Mouse (Mus musculus) intestine, embryonic 14.5 days (tissue): ENCODE data around the gene Actr3. TPM values are rescaled to one million over a fixed set of nuclear protein-coding genes. Genes with fewer than 3 reads are reported as not detected.
A peak's percentile ranks its signal among the peaks of the same experiment; 100 is the strongest.

Experiments used
- ATAC-seq: fragments of 200-750 bp; cut with Nextera tagmentation; replicated peaks from 2 replicates; pipeline ENCODE4 v1.8.0; 2017; ENCODE audit warnings: low read depth, moderate number of reproducible peaks, moderate TSS enrichment, moderate library complexity; ENCODE audit not compliant: low FRiP score, low TSS enrichment
- DNase-seq: peaks from one replicate; pipeline ENCODE4 v3.0.0-alpha.2; 2018; ENCODE audit warnings: low spot score
- H3K27ac ChIP-seq: fragments of 300-500 bp; sonication (generic); 2 replicates; pipeline ENCODE4 v1.5.1; 2014; ENCODE audit warnings: low read depth, mild to moderate bottlenecking, control low read depth
- H3K27me3 ChIP-seq: fragments of 300-500 bp; sonication (generic); replicated peaks from 2 replicates; pipeline ENCODE4 v1.6.1; 2014; ENCODE audit warnings: low read length, control low read depth; ENCODE audit not compliant: control insufficient read depth, insufficient read depth
- H3K36me3 ChIP-seq: fragments of 300-500 bp; sonication (generic); 2 replicates; pipeline ENCODE4 v1.6.1; 2014; ENCODE audit warnings: low read length, control low read depth; ENCODE audit not compliant: control insufficient read depth, insufficient read depth
- H3K4me1 ChIP-seq: fragments of 300-500 bp; sonication (generic); replicated peaks from 2 replicates; pipeline ENCODE4 v1.6.1; 2014; ENCODE audit warnings: low read length, control low read depth, mixed read lengths; ENCODE audit not compliant: control insufficient read depth, insufficient read depth
- H3K4me2 ChIP-seq: fragments of 300-500 bp; sonication (generic); 2 replicates; pipeline ENCODE4 v1.6.1; 2014; ENCODE audit warnings: low read length
- H3K4me3 ChIP-seq: fragments of 300-500 bp; sonication (generic); 2 replicates; pipeline ENCODE4 v1.5.1; 2014; ENCODE audit warnings: low read depth, low read length, control low read depth, mixed read lengths
- H3K9ac ChIP-seq: fragments of 300-500 bp; sonication (generic); 2 replicates; pipeline ENCODE4 v1.6.1; 2014; ENCODE audit warnings: mild to moderate bottlenecking, low read length
- H3K9me3 ChIP-seq: fragments of 300-500 bp; sonication (generic); 2 replicates; pipeline ENCODE4 v1.6.1; 2016; ENCODE audit warnings: low read length, control low read depth; ENCODE audit not compliant: control insufficient read depth
- WGBS: fragments of 180-500 bp; shearing (Covaris S2); extraction: QIAGEN DNeasy Blood & Tissue Kit; methylation state at CpG from one replicate; pipeline ENCODE4 v1.1.7; 2014; 5-methylcytosine and 5-hydroxymethylcytosine counted together
- polyA plus RNA-seq: library from polyadenylated mRNA; unstranded; fragments of >200 nt; fragmentation: Nextera tagmentation; extraction: Ambion mirVana; gene quantifications from 2 replicates; pipeline ENCODE4 v1.2.1, GENCODE M21; 2014

Actr3 gene
- 349 and 364 TPM in 2 replicates for polyA plus RNA-seq

DNA sequence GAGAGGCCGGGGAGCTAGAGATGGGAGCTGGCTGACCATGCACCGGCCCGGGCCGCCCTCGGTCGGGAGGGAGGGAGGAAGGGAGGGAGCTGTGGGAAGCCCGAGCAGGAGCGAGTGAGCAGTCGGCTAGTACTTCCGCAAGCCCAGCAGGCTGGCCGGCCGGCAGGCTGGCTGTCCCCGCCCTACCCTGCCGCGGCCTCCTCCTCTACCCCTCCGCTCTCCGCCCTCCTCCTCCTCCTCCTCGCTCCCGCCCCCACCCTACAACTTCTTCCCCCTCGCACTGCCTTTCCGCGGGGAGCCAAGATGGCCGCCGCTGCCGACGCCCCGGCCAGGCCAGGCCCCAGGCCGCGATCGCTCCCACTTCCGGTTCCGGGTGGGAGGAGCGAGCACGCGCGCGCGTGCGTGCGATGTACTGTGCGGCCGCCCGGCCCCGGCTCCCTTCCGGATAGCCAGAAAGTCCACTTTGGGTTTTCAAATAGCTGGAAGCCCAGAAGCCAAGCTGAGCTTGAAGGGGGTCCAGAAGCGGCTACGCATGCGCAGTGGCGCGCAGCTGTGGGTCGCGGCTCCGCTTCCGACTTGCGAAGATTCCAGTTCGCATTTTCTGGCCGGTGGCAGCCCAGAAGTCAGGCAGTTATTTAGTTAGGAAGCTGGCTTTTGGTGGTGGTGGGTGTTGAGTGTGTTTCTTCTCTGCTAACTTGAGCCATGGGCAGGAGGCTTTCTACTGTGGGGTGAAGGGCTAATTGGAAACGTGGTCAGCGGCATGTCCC lies at the start of gene Actr3:
TSS of gene Actr3 (minus strand) at position 359 of the 767 bp plus-strand sequence.
- Histone ChIP-seq H3K27ac (peak within 1 kb of the TSS; percentile 98), H3K9ac (peak within 1 kb of the TSS; percentile 90), H3K27me3 (no peaks in the 10 kb centered on the region), H3K4me2 (peak within 1 kb of the TSS; percentile 83), H3K4me3 (peak within 1 kb of the TSS; percentile 79), H3K9me3 (no peaks in the 10 kb centered on the region), H3K4me1 (peaks cover 22% of the 10 kb centered on the region), H3K36me3 (no peaks in the 10 kb centered on the region)
- peak; percentile 94 for ATAC-seq
- peak; percentile 100 for DNase-seq
- WGBS: under 1% methylated on average over 49 of the region's 59 CpGs

- H3K4me3 ChIP-seq: no peak overlapping the region
- peak overlapping the region; percentile 11; the same call in 1 of the 2 replicates for H3K4me2 ChIP-seq
- ATAC-seq: peak; percentile 71
- no peaks in the 10 kb centered on the region for H3K4me1 ChIP-seq
- no peaks in the 10 kb centered on the region for H3K27me3 ChIP-seq
- no peaks in the 10 kb centered on the region for H3K9me3 ChIP-seq
- H3K27ac ChIP-seq: peak overlapping the region; percentile 38; the same call in 1 of the 2 replicates
- no peaks in the 10 kb centered on the region for H3K36me3 ChIP-seq
- H3K9ac ChIP-seq: no peak overlapping the region
- peak; percentile 58 for DNase-seq
- WGBS: 51% methylated on average over 10 of the region's 10 CpGs
Observed at GRCm38 (mm10) chr1:125482459-125483287, 47.1 kb upstream of the Actr3 start.

- ATAC-seq: peak; percentile 91
- no peaks in the 10 kb centered on the region for H3K36me3 ChIP-seq
- H3K27ac ChIP-seq: peak overlapping the region; percentile 69; the same call in 1 of the 2 replicates
Observed at GRCm38 (mm10) chr1:125481842-125482241, 46.3 kb upstream of the Actr3 start.

DNA sequence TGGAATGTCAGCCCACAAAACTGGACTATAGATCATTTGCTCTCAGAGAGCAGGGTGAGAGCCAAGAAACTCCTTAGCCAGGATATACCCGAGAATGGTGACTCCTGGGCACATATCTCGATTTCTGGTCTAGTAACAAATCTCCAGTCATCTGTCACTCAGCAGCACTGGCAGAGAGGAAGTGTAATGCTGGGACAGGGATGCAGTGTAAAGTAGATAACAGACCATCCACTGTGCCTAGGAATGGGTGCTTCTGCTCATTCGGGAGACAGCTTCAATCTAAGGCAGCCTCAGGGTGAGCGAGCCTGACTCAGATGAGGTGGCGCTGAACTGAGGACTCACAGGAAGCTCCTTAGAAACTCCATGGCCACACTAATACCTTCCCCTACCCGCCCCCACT lies 43.1 kb upstream of the Actr3 start:
- Histone ChIP-seq H3K9ac (no peak overlapping the region), H3K4me2 (no peak overlapping the region), H3K27ac (no peak overlapping the region), H3K36me3 (no peaks in the 10 kb centered on the region), H3K9me3 (no peaks in the 10 kb centered on the region), H3K4me1 (0 out of 2 replicates have a peak, but pooled peaks cover 3% of the 10 kb centered on the region), H3K4me3 (no peak overlapping the region), H3K27me3 (no peaks in the 10 kb centered on the region)
- ATAC-seq (no peak), DNase-seq (no peak)
- 66% methylated on average over 6 of the region's 6 CpGs for WGBS

More at GRCm38 (mm10) chr1:125481842-125482241, 46.3 kb upstream of the Actr3 start:
- Histone ChIP-seq H3K27me3 (no peaks in the 10 kb centered on the region), H3K9me3 (no peaks in the 10 kb centered on the region), H3K4me3 (no peak overlapping the region), H3K9ac (no peak overlapping the region), H3K4me1 (0 out of 2 replicates have a peak, but pooled peaks cover 3% of the 10 kb centered on the region), H3K4me2 (peak overlapping the region; percentile 11; the same call in 1 of the 2 replicates)
- no peak for DNase-seq

DNA sequence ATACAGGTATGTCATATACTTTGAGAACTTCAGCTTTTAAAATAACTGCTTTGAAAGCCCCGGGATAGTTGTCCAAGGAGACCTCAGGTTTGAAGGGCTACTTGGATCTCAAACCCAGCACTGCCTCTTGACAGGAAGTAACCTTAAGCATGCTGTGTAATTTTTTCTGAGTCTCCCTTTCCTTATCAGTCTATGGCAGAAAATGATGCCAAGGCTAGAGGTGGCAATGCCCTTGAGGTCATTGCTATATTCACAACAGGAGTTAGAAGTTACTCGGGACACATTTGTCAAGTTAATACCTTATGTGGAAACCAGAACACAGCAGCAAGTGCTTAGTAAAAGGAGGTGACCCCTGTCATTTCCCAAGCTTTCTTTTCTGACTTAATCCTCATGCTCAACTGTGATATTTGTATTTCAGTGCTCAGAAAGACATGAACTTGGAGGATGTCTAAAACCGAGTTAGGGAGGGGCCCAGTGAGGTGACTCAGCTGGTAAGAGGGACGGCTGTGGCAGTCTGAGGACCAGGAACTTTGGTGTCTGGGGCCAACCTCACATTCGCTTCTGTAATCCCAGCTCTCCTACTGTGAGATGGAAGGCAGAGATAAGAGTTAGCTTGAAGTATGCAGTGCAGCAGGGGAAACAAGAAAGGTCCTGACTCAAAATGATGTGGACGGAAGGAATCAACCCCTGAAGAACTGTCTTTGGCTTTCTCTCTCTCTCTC lies 40.6 kb upstream of the Actr3 start:
- H3K9ac ChIP-seq: no peak overlapping the region
- H3K9me3 ChIP-seq: no peaks in the 10 kb centered on the region
- no peak overlapping the region for H3K4me2 ChIP-seq
- no peaks in the 10 kb centered on the region for H3K36me3 ChIP-seq
- no peak for ATAC-seq
- 56% methylated on average over 6 of the region's 6 CpGs for WGBS
- no peak for DNase-seq
- H3K27me3 ChIP-seq: no peaks in the 10 kb centered on the region
- no peak overlapping the region; the same call in 1 of the 2 replicates for H3K27ac ChIP-seq
- no peak overlapping the region for H3K4me3 ChIP-seq
- H3K4me1 ChIP-seq: 0 out of 2 replicates have a peak, but pooled peaks cover 3% of the 10 kb centered on the region

- DNase-seq: no peak
- WGBS: 84% methylated on average over 3 of the region's 3 CpGs
Observed at GRCm38 (mm10) chr1:125473866-125474265, 38.3 kb upstream of the Actr3 start.

DNA sequence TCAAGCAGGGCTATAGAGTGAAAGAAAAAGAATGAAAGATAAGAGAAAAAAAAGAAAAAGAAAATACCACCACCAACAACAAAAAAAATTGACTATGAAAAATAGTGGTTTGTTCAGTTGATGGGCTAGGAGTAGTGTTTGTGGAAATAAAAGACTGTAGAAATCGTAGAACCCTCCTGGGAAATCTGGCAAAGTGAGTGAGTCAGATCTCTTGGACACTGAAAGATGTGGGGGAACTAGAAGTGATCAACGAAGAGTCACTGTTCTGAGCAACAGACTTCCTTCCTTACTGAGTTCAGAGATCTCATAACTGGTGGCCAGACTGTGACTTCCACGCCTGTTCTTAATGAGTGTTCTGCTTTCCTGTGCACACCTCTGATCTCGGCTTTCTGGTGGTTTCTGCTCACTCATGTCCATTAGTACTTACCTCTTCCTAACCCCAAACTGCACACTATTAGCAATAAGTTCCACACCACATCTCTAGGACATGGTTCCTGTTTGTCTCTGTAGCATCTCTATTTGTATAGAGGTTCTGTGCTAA lies 37.7 kb upstream of the Actr3 start:
- ATAC-seq: no peak
- 80% methylated on average over 4 of the region's 4 CpGs for WGBS

More at GRCm38 (mm10) chr1:125473866-125474265, 38.3 kb upstream of the Actr3 start:
- Histone ChIP-seq H3K36me3 (no peaks in the 10 kb centered on the region), H3K27ac (no peak overlapping the region), H3K4me2 (no peak overlapping the region), H3K4me1 (0 out of 2 replicates have a peak, but pooled peaks cover 3% of the 10 kb centered on the region), H3K4me3 (no peak overlapping the region), H3K9ac (no peak overlapping the region), H3K27me3 (no peaks in the 10 kb centered on the region), H3K9me3 (no peaks in the 10 kb centered on the region)
- ATAC-seq: no peak

More for the DNA sequence above, 37.7 kb upstream of the Actr3 start:
- Histone ChIP-seq H3K4me3 (no peak overlapping the region), H3K27ac (no peak overlapping the region), H3K27me3 (no peaks in the 10 kb centered on the region), H3K4me2 (no peak overlapping the region), H3K9ac (no peak overlapping the region), H3K4me1 (0 out of 2 replicates have a peak, but pooled peaks cover 3% of the 10 kb centered on the region), H3K36me3 (no peaks in the 10 kb centered on the region), H3K9me3 (no peaks in the 10 kb centered on the region)
- DNase-seq: no peak
